Mouse (Mus musculus) forebrain, embryonic 14.5 days (tissue): ENCODE results near the gene Uts2b. TPM values are rescaled to one million over a fixed set of nuclear protein-coding genes. Genes with fewer than 3 reads are reported as not detected.

ENCODE experiments used
- polyA plus RNA-seq: library from polyadenylated mRNA; unstranded; fragments of >200 nt; fragmentation: Nextera tagmentation; extraction: Ambion mirVana; gene quantifications from 2 replicates; pipeline ENCODE4 v1.2.1, GENCODE M21; 2014

The Uts2b gene
- polyA plus RNA-seq, 1 experiment from 2014 or later, result not detected

Other genes with a start within 250 kb of the Uts2b start
- gene Ostn, start 62.8 kb downstream of the Uts2b start, polyA plus RNA-seq, result not detected in 2 replicates
- 55.1 and 71.6 TPM in 2 replicates for gene Ccdc50, start 18.6 kb upstream of the Uts2b start, polyA plus RNA-seq